Mouse (Mus musculus) embryo, embryonic 10 days (tissue): ENCODE results near the gene Lst1.

Experiments
- DNase-seq: peaks from one replicate; pipeline ENCODE4 v3.0.0-alpha.2; 2015; ENCODE audit warnings: low spot score

The Lst1 gene

DNA sequence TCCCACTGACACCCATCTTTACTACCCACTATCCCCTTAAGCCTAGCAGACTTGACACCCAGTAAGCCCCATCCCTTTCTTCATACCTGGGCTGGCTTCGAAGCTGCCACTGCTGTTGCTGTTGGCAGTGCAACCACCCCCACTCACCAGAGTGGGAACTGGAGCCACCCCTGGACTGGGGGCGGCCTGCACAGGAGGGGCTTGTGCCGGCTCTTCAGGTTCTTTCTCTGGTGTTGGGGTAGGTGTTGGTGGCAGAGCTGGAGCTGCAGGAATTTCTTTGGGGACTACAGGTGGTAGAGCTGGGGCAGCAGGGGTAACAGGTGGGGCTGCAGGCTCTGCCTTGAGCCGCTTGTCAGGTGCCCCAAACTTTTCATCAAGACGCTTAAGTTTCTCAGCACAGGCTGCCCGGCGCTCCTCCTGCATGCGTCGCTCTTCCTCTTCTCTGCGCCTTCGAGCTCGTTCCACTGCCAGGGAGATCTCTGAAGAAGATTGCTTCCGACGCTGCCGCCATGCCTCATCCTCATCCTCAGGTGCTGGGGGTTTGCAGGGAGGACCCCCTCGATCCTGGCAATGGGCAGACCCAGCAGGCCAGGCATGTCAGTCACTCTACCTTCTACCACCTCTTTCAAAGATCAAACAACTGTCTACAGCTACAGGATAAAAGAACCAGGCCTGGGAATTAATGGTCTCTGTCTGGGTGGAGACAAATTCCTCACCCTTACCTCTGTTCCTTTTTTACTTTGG, 29.2 kb downstream of the Lst1 start:
- no peak for DNase-seq

DNA sequence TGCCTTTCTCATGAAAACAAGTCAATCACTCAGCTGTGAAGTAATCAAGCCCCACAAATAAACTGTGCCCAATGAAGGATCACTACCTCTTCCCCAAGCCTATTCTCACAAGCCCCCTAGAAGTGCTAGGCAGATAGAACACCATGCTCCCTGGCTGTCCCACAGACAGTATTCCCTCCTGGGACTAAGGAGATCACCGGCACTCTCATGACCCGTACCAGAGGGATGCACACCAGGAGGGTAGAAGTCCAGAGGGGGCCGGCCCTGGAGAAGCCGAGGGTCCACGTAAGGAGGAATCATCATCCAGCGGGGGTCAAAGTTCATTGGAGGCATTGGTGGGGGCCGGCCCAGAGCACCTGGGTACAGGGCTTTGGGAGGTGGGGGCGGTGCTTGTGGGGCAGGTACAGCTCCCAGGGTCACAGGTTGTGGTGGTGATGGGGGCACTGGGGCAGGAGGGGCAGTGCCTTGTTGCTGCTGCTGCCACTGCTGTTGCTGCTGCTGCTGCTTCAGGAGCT, 30.5 kb downstream of the Lst1 start:
- DNase-seq: no peak

DNA sequence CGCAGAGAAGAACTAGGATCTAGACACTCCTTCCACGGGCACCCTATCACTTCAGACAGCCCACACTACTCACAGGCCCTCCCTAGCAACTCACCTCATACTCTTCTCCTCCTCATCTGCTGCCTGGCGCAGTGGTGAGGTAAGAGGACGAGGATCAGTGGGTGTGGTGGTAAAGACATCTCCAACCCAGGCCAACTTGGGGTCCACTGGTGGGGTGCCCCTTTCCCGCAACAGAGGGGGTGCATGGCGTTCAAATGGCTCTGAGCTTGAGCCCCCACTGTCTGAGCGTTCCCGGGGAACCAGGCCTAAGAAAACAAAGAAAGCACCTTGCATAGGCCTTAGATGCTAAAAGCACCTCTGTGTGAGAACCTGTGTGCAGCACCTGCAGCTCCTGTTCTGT, 31.0 kb downstream of the Lst1 start:
- no peak for DNase-seq

DNA sequence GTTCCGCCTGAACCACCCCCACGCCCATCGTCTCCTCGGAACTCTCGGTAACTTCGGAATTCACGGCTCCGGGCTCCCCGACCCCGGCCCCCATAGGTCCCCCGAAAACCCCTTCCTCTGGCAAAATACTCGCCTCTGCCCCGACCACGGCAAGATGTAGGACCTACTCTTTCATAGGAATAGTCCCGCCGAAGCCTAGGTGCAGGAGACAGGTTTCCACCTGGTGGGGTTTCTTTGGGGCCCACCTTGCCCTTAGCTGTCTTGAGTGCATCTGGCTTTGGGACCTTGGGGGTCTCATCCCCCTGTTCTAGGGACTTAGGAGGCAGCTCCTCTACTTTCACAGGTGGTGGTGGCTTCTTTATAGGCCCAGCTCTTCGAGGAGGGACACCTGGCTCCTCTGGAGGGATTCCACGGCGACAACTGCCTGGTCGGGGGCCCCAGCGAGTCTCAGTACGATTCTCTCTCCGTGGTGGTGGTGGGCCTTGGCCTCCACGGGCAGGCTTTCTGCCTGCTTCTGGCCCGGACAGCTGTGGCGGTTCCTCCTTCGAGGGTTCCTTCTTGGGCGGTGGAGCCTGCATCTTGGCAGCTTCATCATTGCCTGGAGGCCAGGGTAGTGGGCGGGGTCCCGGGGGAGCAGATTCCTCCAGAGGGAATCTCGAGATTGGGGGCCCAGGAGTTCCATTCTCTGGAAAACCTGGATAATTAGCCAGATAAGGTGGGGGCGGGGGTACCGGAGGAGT, 31.6 kb downstream of the Lst1 start:
- no peak for DNase-seq

DNA sequence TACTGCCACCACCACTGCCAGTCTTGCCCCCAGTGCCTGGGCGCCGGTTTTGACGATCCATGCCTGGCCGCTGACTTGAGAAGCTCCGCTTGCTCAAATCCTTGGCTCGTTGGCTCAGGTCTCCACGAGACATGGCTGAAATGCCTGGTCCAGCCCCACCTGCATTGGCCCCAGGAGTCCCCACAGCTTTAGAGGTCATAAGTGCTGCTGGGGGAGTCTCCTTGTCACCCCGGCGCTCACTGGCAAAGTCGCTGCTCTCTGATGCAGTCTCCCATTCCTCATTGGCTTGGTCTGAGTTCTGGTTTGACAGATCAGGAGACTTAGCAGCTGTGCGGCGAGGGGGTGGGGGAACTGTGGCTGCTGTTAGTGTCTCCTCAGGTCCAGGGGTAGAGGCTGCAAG, 32.8 kb downstream of the Lst1 start:
- DNase-seq: no peak

DNA sequence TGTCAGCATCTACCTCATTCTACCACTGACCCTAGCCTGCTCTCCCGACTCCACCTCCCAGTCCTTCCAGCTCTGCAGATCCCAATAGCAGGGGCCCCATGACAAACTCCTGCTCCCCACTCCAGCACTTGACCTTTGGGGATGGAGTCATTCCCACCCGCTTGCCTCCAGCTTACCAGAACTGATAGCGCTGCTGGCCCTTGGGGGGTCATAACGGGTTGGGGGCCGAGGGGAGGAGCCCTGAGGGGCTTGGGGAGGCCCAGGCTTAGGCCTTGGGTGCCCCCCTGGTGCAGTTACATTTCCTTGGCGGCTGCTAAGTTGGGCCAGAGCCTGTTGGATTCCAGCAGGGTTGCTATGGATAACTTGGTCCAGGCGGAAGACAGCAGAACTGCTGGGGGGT, 33.6 kb downstream of the Lst1 start:
- DNase-seq: no peak

DNA sequence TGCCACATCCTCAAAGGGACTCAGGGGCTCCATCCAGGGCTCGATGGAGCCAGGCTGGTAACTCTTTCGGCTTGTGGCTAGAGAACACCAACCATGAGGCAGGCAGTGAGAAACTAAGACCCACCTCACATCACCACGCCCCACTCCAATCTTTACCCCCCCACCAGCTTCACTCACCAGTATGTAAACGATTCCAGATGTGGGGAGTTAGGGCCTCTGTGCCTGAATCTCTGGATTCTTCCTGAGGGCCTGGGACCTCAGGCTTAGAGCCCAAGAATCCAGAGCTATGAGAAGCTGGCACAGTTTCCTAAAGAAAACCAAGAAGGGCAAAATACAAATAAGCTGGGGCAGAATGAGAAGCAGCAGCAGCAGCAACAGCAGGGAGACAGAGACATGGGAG, 34.3 kb downstream of the Lst1 start:
- DNase-seq: no peak

DNA sequence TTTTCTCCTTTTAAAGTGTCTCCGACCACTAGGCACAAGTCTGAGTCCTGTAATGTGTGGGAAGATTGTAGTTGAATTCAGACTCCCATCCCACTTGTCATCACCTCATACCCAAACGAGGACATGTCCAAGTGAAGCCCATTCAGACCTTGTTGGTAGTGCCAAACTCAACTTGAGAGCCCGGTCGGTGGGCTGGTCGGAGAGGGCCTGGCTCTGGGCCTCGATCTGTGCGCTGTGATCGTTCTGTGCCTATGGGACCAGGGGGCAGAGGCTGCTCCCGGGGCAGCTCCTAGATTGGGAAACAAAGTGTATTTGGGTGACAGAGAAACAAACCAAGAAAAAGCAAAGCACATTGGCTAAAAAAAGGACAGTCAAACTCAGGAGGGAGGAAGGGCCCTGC, 35.2 kb downstream of the Lst1 start:
- DNase-seq: no peak

DNA sequence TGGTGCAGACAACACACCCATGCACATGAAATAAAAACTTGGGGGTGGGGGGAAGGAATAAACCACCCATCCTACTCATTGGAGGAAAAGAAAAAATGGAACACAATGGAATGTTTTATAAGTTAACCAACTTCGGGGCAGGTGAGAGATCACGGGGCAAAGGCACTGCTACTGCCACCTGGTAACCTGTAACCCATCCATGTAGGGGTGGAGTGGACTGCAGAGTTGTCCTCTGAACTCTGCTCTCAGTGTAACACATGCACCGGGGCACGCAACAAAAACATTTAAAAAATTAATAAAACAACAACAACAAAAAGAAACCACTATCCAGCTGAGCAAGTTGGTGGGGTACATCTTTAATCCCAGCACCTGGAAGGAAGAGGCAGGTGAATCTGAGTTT, 36.1 kb downstream of the Lst1 start:
- DNase-seq: no peak

DNA sequence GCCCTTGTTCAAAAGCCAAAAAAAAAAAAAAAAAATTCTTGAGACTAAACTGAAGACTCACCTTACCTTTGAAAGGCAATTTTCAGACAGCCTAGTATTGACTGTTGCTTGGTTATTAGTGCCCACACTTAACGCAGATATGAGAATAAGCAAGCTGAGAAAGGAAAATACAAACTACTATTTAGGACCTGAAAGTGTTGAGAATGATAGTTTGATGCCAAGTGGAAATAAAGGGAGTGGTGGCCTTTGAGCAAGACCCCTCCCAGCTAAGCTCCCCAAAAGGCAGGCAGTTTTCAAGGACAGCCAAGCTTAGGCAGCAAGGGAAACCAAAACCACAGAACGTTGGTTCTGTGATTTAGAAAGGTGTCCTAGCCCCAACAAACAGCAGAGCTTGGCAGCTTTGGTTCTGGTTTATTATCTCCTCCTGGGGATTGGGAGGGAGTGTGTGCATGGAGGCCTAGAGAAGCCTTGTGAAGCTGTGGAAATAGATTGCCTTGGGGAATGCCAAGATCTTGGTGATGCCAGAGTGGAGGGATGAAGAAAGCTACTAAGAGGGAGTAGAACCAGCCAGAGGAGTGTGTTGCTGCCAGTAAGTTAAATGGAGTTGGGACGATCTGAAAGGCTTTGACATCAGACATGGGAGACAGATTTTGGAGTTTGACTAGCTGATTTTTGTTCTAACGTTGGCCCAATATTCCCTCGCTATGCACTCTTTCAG, 40.2 kb downstream of the Lst1 start:
- DNase-seq: no peak

DNA sequence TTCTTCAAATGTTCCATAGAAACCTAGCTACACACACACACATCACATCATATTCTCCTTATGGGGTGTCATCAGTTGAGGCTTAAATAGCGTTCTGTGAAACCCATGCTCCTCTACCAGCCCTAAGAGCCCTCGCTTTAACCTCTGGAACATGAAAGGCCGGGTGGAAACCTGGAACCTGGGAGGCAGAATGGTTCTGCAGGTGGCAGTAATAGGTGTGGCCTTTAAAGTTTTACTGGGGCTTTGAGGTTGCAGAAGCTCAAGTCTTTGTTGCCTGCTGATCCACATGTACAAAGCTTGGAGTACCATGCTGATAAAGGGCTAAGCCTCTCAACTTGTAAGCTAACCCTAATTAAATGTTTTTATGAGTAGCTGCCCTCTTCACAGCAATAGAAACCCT, 40.9 kb downstream of the Lst1 start:
- no peak for DNase-seq

DNA sequence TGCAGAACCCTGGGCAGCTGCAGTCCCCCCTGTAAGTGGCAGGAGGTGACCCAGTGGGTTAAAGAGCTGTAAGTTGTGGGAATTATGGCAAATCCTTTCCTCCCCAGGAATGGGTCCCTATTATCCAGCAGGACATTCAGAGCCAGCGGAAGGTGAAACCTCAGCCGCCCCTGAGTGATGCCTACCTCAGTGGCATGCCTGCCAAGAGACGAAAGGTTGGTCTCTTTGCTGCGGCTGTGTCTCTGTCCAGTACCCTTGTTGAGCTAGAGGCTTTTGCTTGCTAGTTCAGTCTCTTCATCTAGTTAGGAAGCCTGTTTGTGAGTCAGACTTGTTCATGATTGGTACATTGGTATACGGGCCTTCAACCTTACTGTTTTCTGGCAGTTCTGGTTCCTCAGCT, 42.1 kb downstream of the Lst1 start:
- no peak for DNase-seq

DNA sequence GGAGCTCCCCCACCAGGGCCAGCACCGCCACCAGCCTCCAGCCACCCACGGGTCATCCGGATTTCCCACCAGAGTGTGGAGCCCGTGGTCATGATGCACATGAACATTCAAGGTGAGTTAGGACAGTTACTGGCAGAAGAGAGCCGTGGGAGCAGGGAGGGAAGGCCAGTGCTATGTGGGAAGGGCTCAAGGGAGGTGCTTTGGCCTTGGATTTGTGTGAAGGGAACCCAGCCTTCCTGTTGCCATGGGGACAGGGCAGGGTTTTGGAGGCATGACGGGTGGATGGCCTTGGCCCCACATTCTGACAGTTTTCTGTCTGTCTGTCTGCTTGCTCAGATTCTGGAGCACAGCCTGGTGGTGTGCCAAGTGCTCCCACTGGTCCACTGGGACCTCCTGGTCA, 46.3 kb downstream of the Lst1 start:
- no peak for DNase-seq

DNA sequence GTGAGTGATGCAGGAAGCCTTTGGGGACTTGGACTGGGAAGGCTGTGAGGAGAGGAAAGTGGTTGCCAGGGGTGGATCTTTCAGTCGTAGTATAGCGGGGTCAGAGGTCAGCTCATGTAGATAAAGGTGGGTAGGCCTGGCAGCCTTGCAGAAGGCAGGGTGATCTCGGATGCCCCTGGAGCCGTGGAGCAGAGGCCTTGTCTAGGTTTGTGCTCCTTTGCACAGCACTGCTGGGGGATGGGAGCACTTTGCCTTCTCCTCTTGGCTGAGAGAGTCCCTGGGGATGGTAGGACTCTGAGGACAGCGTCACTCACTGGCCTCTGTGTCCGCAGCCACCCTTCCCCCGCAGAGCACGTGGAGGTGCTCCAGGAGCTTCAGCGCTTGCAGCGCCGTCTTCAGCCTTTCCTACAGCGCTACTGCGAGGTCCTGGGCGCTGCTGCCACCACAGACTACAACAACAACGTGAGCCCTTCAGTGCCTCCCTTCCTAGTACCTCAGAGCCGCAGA, 47.7 kb downstream of the Lst1 start:
- no peak for DNase-seq

DNA sequence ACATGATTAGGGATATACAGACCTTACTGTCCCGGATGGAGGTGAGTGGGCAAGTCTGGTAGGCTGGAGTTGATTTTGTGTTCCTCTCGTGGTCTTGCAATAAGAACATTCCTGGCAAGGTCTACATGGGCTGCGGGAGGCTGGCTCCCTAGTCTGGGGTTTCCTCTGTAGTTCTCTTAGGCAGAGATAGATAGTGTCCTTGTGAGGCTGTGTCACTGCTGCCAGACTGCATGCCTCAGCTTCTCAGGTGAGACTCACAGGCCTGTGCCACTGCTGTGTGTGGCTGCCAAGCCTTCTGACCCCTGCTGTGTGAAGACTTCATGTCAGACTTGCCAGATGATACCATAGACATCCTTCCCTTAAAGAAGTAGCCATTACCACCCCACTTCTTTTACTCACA, 49.0 kb downstream of the Lst1 start:
- DNase-seq: no peak

DNA sequence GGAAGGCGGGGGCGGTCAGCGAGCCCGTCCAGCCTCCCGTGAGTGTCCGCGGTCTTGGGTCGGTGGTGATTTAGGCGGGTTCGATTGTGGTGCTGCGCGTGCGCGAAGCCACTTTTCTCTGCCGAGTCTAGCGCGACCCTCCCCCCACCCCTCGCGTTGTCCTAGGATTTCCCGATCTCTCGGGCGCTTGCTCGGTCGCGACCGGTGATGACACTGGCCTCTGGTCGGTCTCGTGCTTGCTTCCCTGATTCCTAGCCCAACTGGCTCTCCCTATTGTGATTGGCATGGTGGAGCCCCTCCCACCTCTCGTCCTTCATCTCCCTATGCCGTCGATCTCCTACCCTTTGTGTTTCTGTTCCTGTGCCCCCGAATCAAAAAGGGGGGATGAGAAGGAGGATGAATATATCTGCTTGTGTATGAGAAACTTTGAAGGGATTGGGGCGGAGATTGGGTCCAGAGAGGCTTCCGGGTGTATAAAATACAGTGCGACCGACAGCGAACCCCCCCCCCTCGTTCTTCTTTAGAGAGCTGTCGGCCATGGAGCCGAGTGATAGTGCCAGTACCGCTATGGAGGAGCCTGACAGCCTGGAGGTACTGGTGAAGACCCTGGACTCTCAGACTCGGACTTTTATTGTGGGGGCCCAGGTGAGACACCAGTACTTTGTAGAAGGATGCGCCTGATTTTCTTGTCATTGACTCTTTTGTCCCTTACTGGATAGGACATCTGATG, 52.5 kb downstream of the Lst1 start:
- DNase-seq: no peak
